Mouse (Mus musculus) CD8-positive naive resting alpha-beta T cell, adult 2 months (primary cell): Measurements from ENCODE around the gene Pabpc1l.

ENCODE experiments used
- DNase-seq, 2 experiments: peaks; one replicate each; pipeline ENCODE4 v3.0.0; 2022; ENCODE audit warnings: low read depth in 2 of 2, low spot score in 2 of 2

Gene Pabpc1l

DNA sequence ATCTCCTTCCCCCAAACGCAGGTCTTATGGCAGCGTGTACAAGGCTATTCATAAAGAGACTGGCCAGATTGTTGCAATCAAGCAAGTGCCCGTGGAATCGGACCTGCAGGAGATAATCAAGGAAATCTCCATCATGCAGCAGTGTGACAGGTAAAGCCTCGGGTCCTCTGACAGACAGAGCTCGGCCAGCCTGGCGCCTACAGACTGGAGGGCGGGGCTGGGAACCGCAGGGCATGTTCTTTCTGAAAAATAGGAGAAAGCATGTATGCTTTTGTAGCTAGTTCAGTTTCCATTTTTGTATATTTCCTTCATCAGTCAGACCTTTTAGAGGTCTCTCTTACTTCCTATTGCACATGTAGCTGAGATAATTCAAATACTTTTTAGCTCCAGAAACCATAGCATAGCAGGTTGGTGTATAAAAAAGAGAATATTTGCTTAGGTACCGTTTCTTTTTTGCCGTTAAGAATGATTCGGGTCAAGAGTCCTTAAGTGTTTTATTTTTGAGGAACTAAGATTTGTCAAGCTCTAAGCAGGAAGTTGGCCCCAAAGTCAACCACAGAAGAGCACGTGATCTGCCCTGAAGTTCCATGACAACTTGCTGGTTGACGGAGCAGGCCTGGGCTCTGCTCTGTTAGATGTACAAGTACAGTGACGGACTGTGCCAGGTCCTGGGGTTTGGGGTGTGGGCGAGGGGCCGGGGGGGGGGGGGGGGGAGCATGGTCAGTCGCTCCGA lies 58.5 kb downstream of the Pabpc1l start:
- peak; percentile 65 to 82 for DNase-seq

DNA sequence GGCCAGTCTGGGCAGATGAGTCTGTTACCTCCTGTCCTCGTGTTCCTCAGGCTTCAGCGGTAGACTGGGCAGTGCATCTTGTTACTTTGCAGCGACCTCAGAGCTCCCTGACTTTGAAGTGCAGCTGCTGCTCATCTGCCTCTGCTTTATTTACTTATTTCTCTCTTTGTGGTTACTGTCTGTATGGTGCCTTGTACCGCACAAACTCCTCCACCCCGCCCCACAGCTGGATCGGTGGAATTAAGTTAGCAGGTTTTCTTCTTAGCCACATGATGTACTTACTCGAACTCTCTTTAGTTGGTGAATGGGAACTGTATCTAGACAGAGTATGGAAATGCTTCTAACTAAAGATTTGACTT lies 59.1 kb downstream of the Pabpc1l start:
- peak; percentile 70 to 78 for DNase-seq

DNA sequence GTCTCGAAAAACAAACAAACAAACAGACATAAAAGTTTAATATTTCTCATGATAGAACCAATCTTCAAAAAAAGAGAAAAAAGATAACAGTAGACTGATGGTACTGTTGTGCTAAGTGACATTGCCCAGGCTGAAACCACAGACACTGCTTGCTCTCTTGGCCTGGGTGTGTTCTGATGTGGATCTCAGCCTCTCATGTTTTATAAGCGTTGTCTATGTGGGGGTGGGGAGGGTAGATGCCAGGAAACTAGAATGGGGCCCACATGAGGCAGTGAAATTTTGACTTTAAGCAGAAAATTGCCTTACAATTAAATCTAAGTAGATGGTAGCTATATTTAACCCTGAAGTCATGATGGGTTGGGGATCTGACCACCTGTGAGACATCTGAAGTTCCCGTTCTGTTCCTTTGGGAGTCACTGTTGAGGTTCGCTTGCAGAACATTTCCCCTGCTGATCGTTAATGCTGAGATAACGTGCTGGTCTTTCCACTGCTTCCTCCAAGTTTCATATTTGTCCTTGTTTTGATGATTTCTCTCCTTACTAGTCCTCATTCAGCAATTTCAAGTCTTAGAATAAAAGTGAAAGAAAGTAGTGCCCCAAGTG lies 62.3 kb downstream of the Pabpc1l start:
- DNase-seq: peak in 1 of 2 experiments; percentile 35

DNA sequence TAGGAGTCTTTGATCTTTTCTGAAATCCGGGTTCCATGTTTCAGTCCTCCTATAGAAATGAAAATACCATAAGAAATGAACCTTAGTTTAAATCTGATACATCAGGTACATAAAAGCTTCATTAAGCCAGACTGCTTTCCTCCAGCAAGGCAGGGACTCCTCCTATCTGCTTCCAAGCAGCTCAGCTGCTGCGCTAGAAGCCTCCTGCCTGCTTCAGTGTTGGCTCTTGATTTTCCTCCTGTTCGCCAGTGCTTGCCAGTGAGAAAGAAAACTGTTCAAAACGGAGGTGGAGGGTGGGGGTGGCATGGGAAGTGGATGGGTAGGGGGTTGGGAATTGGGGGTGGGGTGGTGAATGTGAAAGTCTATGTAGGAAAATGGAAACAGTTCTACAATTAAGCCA lies 64.3 kb downstream of the Pabpc1l start:
- DNase-seq: no peak

DNA sequence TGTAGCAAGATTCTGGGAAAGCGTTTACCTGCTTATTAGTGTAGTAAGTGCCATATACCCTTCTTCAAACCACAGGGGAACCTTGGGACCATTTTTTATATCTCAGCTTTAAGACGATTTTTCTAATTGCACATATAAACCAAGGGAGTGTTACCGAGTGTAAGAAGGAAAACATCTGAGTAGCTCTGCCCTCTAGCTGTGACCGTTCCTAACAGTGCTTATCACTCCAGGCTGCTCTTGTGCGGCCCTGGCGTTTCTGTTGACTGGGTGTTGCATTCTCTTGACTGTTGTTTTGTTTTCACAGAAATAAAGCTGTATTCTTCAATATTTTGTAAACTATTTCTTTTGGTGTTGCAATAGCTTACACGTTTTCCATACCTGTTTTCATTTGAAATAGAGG lies 68.9 kb downstream of the Pabpc1l start:
- DNase-seq: no peak

DNA sequence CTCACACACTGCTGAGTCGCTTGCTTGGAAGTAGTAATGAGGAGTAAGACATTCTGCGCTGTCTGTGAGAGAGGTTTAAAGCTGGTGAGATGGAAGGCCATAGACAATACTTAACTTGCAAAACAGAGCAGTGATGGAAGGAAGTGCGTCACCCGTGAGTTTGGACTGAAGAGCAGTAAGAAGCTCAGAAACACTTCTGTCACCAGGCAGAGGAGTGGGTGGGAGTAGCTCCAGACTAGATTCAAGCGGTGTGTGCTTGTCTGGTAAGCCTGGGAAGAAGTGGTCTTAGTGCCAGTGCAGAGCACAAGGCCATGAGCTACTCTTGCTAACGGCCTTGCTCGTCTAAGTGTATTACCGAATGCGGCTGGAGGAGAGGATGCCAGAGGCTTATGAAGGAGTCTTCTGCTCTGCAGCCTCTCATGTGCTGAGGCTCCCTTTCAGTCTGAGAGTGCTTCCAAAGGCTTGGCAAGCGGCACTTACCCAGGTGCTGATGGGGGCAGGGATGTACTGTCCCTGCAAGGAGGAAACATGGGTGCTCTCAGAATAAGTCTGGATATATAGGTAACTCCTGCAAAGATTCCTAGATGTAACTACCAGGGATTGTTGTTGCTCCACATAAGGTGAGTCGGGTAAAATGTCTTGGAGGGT lies 73.5 kb downstream of the Pabpc1l start:
- DNase-seq: no peak
